Mouse (Mus musculus) lung, embryonic 14.5 days (tissue): Measurements from ENCODE around the gene Rtca. TPM values are rescaled to one million over a fixed set of nuclear protein-coding genes. Genes with fewer than 3 reads are reported as not detected.
A peak's percentile ranks its signal among the peaks of the same experiment; 100 is the strongest.

Experiments used
- ATAC-seq: fragments of 200-750 bp; cut with Nextera tagmentation; 2 replicates; pipeline ENCODE4 v1.8.0; 2017; ENCODE audit warnings: mild to moderate bottlenecking, moderate TSS enrichment, moderate library complexity; ENCODE audit not compliant: insufficient read depth
- DNase-seq: peaks from one replicate; pipeline ENCODE4 v3.0.0-alpha.2; 2015
- H3K27ac ChIP-seq: fragments of 300-500 bp; sonication (generic); 2 replicates; pipeline ENCODE4 v1.5.1; 2014; ENCODE audit warnings: low read depth, mild to moderate bottlenecking, moderate library complexity
- H3K27me3 ChIP-seq: fragments of 300-500 bp; sonication (generic); 2 replicates; pipeline ENCODE4 v1.6.1; 2014; ENCODE audit warnings: low read length, control low read depth; ENCODE audit not compliant: insufficient read depth
- H3K36me3 ChIP-seq: fragments of 300-500 bp; sonication (generic); 2 replicates; pipeline ENCODE4 v1.6.1; 2014; ENCODE audit warnings: control low read depth; ENCODE audit not compliant: insufficient read depth
- H3K4me1 ChIP-seq: fragments of 300-500 bp; sonication (generic); 2 replicates; pipeline ENCODE4 v1.6.1; 2014; ENCODE audit warnings: antibody characterized with exemption, control low read depth; ENCODE audit not compliant: insufficient read depth
- H3K4me2 ChIP-seq: fragments of 300-500 bp; sonication (generic); 2 replicates; pipeline ENCODE4 v1.6.1; 2014; ENCODE audit warnings: mild to moderate bottlenecking
- H3K4me3 ChIP-seq: fragments of 300-500 bp; sonication (generic); 2 replicates; pipeline ENCODE4 v1.5.1; 2014; ENCODE audit warnings: low read depth, low read length
- H3K9ac ChIP-seq: fragments of 300-500 bp; sonication (generic); 2 replicates; pipeline ENCODE4 v1.6.1; 2014
- H3K9me3 ChIP-seq: fragments of 300-500 bp; sonication (generic); 2 replicates; pipeline ENCODE4 v1.6.1; 2016; ENCODE audit warnings: low read depth, low read length, control low read depth
- CTCF ChIP-seq: IDR thresholded peaks from 2 replicates; pipeline ENCODE4 v1.5.1; 2016; ENCODE audit warnings: antibody characterized with exemption, low read depth
- WGBS: fragments of 180-500 bp; shearing (Covaris S2); extraction: QIAGEN DNeasy Blood & Tissue Kit; methylation state at CpG from one replicate; pipeline ENCODE4 v1.1.7; 2014; 5-methylcytosine and 5-hydroxymethylcytosine counted together
- polyA plus RNA-seq: library from polyadenylated mRNA; unstranded; fragments of >200 nt; fragmentation: Nextera tagmentation; extraction: Ambion mirVana; gene quantifications from 2 replicates; pipeline ENCODE4 v1.2.1, GENCODE M21; 2014

Rtca gene
- 70.6 and 80.6 TPM in 2 replicates for polyA plus RNA-seq

DNA sequence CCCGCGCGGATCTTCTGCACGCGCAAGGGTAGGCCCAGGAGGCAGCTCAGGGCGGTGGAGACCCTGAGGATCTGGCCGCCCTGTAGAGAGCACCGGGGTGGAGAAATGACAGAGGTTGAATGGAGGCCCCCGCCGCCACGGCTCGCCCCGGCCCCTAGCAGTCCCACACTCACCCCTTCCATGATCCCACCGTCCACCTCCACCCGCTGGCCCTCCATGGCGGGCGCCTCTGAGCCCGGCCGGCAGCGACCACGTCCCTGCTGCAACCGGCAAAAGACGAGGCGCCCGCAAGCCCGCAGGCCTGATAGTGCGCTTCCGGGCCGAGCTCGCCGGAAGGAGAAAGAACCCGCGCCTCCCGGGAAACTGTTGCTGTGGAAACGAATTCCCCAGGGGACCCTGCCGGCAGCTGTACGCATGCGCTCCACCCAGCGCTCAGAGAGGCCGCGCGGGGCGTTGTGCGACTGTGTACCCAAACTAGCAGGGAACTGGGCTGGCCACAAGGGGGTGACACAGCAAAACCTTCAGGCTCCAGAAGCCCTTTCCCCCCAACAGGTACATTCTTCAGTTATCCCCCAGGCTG is at the start of gene Rtca:
Gene Rtca, minus strand, starts transcription at position 437 of the 580 bp plus-strand sequence.
- Histone ChIP-seq H3K27ac (peak within 1 kb of the TSS; percentile 46; the same call in 1 of the 2 replicates), H3K4me1 (peaks cover 4% of the 10 kb centered on the region; the same call in 1 of the 2 replicates), H3K36me3 (peaks cover 35% of the 10 kb centered on the region), H3K27me3 (no peaks in the 10 kb centered on the region), H3K4me3 (peak within 1 kb of the TSS; percentile 94), H3K9me3 (no peaks in the 10 kb centered on the region), H3K9ac (peak within 1 kb of the TSS; percentile 89), H3K4me2 (peak within 1 kb of the TSS; percentile 75)
- DNase-seq (peak; percentile 99), ATAC-seq (peak; percentile 95)
- WGBS = under 1% methylated on average over 43 of the region's 44 CpGs
- TF ChIP-seq CTCF = peak; percentile 95

DNA sequence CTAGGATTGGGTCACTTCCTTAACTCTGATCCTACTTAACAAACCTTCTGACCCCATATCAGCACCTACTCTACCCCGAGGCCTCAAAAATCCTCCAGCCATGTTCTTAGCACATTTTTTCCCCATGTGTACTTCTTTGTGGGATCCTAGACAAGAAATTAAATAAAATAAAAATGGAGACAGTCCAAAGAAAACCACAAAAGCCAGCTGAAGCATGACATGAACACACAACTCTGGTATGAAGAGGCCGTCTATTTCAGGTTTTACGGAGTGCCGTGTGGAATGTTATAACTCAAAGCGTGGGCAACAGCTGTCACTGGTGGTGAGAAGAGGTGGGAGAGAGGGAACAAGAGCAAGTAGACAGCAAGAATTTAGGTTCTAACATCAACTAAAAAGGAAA is 43.4 kb upstream of the Rtca start:
- no peak overlapping the region for H3K4me3 ChIP-seq
- no peak overlapping the region for H3K27ac ChIP-seq
- no peaks in the 10 kb centered on the region for H3K9me3 ChIP-seq
- no peak overlapping the region for H3K4me2 ChIP-seq
- H3K36me3 ChIP-seq = peaks cover 18% of the 10 kb centered on the region
- DNase-seq = no peak
- TF ChIP-seq CTCF = no peak
- no peaks in the 10 kb centered on the region for H3K27me3 ChIP-seq
- no peak for ATAC-seq
- no peak overlapping the region for H3K9ac ChIP-seq
- 89% methylated on average over 5 of the region's 5 CpGs for WGBS
- no peaks in the 10 kb centered on the region for H3K4me1 ChIP-seq

DNA sequence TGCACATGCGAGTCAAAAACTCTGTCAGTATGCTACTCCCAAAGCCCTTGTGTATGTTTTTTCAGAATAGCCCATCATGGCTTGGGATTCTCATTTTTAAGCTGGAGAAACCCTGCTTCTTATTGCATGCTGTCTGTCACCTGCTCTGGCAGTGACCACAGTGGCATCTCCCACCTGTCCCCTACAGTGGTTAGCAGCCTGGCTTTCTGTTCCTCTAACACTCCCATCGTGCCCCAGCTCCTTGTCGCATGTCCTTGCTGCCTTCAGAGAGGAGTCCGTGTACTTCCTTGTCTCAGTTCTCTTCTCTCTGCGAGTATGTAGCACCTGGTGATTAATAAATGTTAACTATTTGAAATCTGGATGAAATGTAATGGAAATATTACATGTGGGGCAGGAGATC is 39.4 kb upstream of the Rtca start:
- H3K36me3 ChIP-seq = peaks cover 28% of the 10 kb centered on the region
- WGBS = 85% methylated on average over 5 of the region's 5 CpGs
- no peak for DNase-seq

DNA sequence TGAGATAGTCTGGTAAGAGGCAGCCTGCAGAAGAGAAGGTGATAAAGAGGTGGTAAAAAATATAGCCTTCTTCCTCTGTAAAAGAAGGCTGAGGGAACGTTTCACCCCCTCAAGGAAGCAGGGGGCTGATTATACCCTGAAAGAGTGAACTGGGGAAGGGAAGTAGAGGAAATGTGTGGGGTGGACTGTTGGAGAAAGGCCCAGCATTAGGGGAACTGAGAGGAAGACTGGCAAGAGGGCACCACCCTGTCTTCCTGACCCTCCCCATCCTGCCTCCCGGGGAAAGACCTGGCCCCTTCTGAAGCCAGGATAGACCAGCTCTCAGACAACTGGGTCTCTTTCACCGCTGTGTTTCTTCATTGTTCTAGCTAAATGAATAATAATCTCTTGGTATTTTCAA is 34.5 kb upstream of the Rtca start:
- Histone ChIP-seq H3K9ac (no peak overlapping the region), H3K4me3 (no peak overlapping the region), H3K36me3 (peaks cover 30% of the 10 kb centered on the region), H3K4me1 (no peaks in the 10 kb centered on the region), H3K27ac (no peak overlapping the region), H3K9me3 (no peaks in the 10 kb centered on the region), H3K4me2 (no peak overlapping the region), H3K27me3 (no peaks in the 10 kb centered on the region)
- WGBS = 65% methylated on average over 3 of the region's 3 CpGs
- ATAC-seq = no peak
- no peak for DNase-seq
- TF ChIP-seq CTCF = no peak

More for the DNA sequence above, 39.4 kb upstream of the Rtca start:
- Histone ChIP-seq H3K4me3 (no peak overlapping the region), H3K9me3 (no peaks in the 10 kb centered on the region), H3K27ac (no peak overlapping the region), H3K9ac (no peak overlapping the region), H3K4me1 (no peaks in the 10 kb centered on the region), H3K4me2 (no peak overlapping the region), H3K27me3 (no peaks in the 10 kb centered on the region)
- TF ChIP-seq CTCF = no peak
- no peak for ATAC-seq

DNA sequence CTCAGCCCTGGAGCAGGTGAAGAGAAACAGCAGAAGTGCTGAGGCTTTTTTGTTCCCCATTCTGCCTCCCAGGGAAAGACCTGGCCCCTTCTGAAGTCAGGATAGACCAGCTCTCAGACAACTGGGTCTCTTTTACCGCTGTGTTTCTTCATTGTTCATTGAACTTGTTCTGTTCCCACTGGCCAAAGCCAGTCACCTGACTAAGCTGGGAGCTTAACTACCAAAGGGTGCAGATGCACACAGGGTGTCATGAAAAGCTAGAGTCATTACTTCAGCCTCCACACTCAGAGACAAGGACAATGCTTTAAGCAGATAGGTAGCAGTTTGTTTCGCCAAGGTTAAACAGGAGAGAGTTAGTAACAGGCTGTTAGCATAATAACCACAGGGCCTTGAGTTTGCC is 34.1 kb upstream of the Rtca start:
- Histone ChIP-seq H3K4me3 (no peak overlapping the region), H3K4me1 (no peaks in the 10 kb centered on the region), H3K9me3 (no peaks in the 10 kb centered on the region), H3K4me2 (no peak overlapping the region), H3K27ac (no peak overlapping the region), H3K36me3 (peaks cover 27% of the 10 kb centered on the region), H3K9ac (no peak overlapping the region), H3K27me3 (no peaks in the 10 kb centered on the region)
- no peak for ATAC-seq
- 81% methylated on average over 2 of the region's 2 CpGs for WGBS
- no peak for TF ChIP-seq CTCF
- no peak for DNase-seq

DNA sequence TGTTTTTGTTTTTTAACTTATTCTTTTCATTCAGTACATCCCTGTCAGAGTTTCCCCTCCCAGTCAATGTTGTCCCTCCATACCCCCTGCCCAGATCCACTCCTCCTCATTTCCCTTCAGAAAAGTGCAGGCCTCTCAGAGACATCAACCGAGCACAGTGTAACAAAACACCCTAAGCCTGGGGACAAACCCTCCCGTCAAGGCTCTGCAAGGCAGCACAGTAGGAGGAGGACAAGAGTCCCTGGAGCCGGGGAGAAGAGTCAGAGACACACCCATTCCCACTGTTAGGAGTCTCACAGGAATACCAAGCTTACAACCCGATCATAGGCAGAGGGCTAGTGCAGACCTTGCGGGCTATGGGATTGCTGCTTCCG is 29.2 kb upstream of the Rtca start:
- no peak overlapping the region for H3K4me3 ChIP-seq
- no peak for TF ChIP-seq CTCF
- 64% methylated on average over 6 of the region's 6 CpGs for WGBS
- ATAC-seq = no peak
- H3K9ac ChIP-seq = no peak overlapping the region
- DNase-seq = no peak
- H3K36me3 ChIP-seq = peaks cover 33% of the 10 kb centered on the region
- no peaks in the 10 kb centered on the region for H3K9me3 ChIP-seq
- H3K4me1 ChIP-seq = no peaks in the 10 kb centered on the region
- H3K4me2 ChIP-seq = no peak overlapping the region
- no peaks in the 10 kb centered on the region for H3K27me3 ChIP-seq
- no peak overlapping the region for H3K27ac ChIP-seq

DNA sequence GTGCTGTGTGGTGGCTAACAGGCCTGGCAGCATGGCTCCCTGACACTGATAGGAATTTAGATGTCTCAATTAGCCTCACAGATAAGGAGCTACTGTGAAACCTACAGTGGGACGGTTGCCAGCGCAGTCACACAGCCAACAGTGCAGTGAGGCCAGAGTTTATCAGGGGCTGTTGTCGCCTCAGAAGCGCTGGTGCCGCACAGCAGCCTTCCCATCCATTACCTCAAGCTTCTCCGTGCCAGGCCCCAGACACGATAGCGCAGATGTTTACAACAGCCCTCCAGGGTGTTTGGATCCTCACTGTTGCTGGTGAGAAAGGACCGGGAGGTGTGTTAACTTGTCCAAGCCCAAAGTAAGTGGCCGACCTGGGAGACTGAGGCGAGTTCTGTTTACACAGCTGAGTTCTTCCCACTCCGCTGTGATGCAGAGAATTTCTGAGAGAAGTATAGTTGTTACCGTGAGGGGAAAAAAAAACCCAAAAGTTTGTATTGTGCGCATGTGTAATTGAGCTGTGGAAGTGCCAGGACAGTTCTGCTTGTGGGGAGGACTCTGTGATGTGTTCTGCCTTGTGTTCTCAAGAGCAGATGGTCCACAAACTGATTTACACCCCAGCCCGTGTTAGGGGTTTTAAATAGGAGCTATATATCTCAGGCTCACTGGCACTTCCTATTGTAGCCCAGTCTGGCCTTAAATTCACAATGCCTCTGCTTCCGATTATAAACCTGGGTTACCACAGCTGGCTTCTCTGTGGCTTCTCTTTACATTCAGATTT is 28.6 kb upstream of the Rtca start:
- DNase-seq (peak; percentile 21), ATAC-seq (peak; percentile 44; the same call in 1 of the 2 replicates)
- H3K4me3 ChIP-seq = no peak overlapping the region
- TF ChIP-seq CTCF = no peak
- no peak overlapping the region for H3K27ac ChIP-seq
- H3K36me3 ChIP-seq = peaks cover 33% of the 10 kb centered on the region
- H3K4me1 ChIP-seq = no peaks in the 10 kb centered on the region
- H3K4me2 ChIP-seq = no peak overlapping the region
- H3K9me3 ChIP-seq = no peaks in the 10 kb centered on the region
- WGBS = 39% methylated on average over 16 of the region's 16 CpGs
- H3K27me3 ChIP-seq = no peaks in the 10 kb centered on the region
- H3K9ac ChIP-seq = no peak overlapping the region
